In genomic region chr11:68871748-68872147, GRCm38 (mm10) we compare ENCODE assay signal across 8 mouse cellular contexts. TPM values are rescaled to one million over a fixed set of nuclear protein-coding genes. Genes with fewer than 3 reads are reported as not detected.
DNase-seq lines count a peak whose midpoint lies in the region; ATAC-seq and TF ChIP-seq lines count a peak whose summit lies in the region.

TSS of gene Ndel1 (minus strand) at chr11:68871858.

- peak; percentile 97 for DNase-seq in adipocyte (ENCODE audit: low spot score)
- no peak for DNase-seq in forebrain, embryonic 14.5 days (ENCODE audit: low spot score)
- DNase-seq in layer of hippocampus, postnatal 14 days (ENCODE audit: low spot score in 2 of 2), result no peak
- peak; percentile 92 for DNase-seq in lung, postnatal 25 days (ENCODE audit: low spot score)
- peak; percentile 10 for DNase-seq in thymus, postnatal 25 days
- no peak for DNase-seq in right cerebral cortex, adult 2 months (ENCODE audit: low spot score in 2 of 2)

- H3K9ac ChIP-seq in forebrain, embryonic 14.5 days (ENCODE audit: low read length), result no peak within 1 kb of the TSS

- no peak within 1 kb of the TSS for H3K4me3 ChIP-seq in C2C12 (ENCODE audit: insufficient read depth, poor library complexity, severe bottlenecking)
- no peak within 1 kb of the TSS for H3K4me3 ChIP-seq in forebrain, embryonic 14.5 days (ENCODE audit: low read depth, low read length)

- H3K27ac ChIP-seq in forebrain, embryonic 14.5 days (ENCODE audit: low read depth, low read length), result no peak within 1 kb of the TSS

- no peaks in the 10 kb centered on the region for H3K36me3 ChIP-seq in C2C12 (ENCODE audit: control insufficient read depth, insufficient read depth)
- no peaks in the 10 kb centered on the region for H3K36me3 ChIP-seq in forebrain, embryonic 14.5 days (ENCODE audit: control insufficient read depth, insufficient read depth, low read length)

- H3K79me2 ChIP-seq in C2C12 (ENCODE audit: control insufficient read depth, insufficient read depth), result no peaks in the 10 kb centered on the region

- no peak within 1 kb of the TSS for H3ac ChIP-seq in C2C12 (ENCODE audit: control insufficient read depth, insufficient read length, low read depth)

- no peaks in the 10 kb centered on the region for H3K27me3 ChIP-seq in C2C12 (ENCODE audit: control insufficient read depth, insufficient read depth, insufficient read length)
- H3K27me3 ChIP-seq in forebrain, embryonic 14.5 days (replicated peaks; ENCODE audit: control insufficient read depth, insufficient read depth, low read length), result no peaks in the 10 kb centered on the region

- H3K4me1 ChIP-seq in forebrain, embryonic 14.5 days (ENCODE audit: control insufficient read depth, insufficient read depth, low read length), result no peaks in the 10 kb centered on the region

- no peaks in the 10 kb centered on the region for H3K9me3 ChIP-seq in forebrain, embryonic 14.5 days (replicated peaks; ENCODE audit: control insufficient read depth, low read length)

- no peaks in the 10 kb centered on the region for H3K79me3 ChIP-seq in C2C12 (ENCODE audit: low read depth)

- WGBS in forebrain, embryonic 14.5 days, result 68% methylated on average over 6 of the region's 6 CpGs

- H3K4me2 ChIP-seq in forebrain, embryonic 14.5 days (ENCODE audit: low read length), result no peak within 1 kb of the TSS

- TF ChIP-seq CTCF in C2C12 (IDR thresholded peaks at IDR 0.05; ENCODE audit: control insufficient read depth, insufficient read depth, insufficient read length), result no peak

- ATAC-seq in forebrain, embryonic 14.5 days, result no peak
- ATAC-seq in hematopoietic stem cell, adult 5-6 weeks (replicated peaks in 1 of 2; ENCODE audit: insufficient read depth in 1 of 2, low FRiP score in 2 of 2, low TSS enrichment in 1 of 2, low read depth in 1 of 2, poor library complexity in 2 of 2, severe bottlenecking in 2 of 2), result peak; percentile 76 to 89; a peak in 3 of 4 replicates

TF ChIP-seq in C2C12, 6 proteins besides CTCF, POLR2A, EP300 and RAD21:
- TF ChIP-seq MAX (IDR thresholded peaks at IDR 0.05) (no peak), CEBPB (IDR thresholded peaks at IDR 0.05; ENCODE audit: low read depth) (peak; percentile 89), FOSL1 (IDR thresholded peaks at IDR 0.05; ENCODE audit: insufficient read depth, low read length, poor library complexity, severe bottlenecking) (no peak)

RNA-seq across cellular contexts. Expression of gene Ndel1, which starts in this region (rescaled TPM):
- 27.9 TPM for polyA plus RNA-seq in C2C12 (2012; fragmentation: generic; extraction: Trizol)
- 70.0 and 80.2 TPM in 2 replicates for polyA plus RNA-seq in forebrain, embryonic 14.5 days (2014; fragmentation: Nextera tagmentation; extraction: Ambion mirVana)
- 51.2 and 73.3 TPM in 2 replicates for total RNA-seq in hematopoietic stem cell, adult 5-6 weeks (2017)
- 10 to 100 TPM; 85.1 to 93.1 TPM for total RNA-seq in layer of hippocampus, postnatal 14 days (2021)

Comparison
In these comparisons a context has a peak if more than half of its experiments do, and no peak if none do; other contexts are left out.
1. DNase-seq: peak in adipocyte (single experiment), lung, postnatal 25 days (single experiment) and thymus, postnatal 25 days (single experiment); none in forebrain, embryonic 14.5 days (single experiment), layer of hippocampus, postnatal 14 days (0 of 2) and right cerebral cortex, adult 2 months (0 of 2).